Mouse (Mus musculus) thymus, postnatal 10 days (tissue): ENCODE results near the gene Gm21885.
A peak's percentile ranks its signal among the peaks of the same experiment; 100 is the strongest.

Experiments used
- DNase-seq, 2 experiments: peaks; one replicate each; pipeline ENCODE4 v3.0.0; 2021; ENCODE audit warnings: low spot score in 2 of 2

The Gm21885 gene

DNA sequence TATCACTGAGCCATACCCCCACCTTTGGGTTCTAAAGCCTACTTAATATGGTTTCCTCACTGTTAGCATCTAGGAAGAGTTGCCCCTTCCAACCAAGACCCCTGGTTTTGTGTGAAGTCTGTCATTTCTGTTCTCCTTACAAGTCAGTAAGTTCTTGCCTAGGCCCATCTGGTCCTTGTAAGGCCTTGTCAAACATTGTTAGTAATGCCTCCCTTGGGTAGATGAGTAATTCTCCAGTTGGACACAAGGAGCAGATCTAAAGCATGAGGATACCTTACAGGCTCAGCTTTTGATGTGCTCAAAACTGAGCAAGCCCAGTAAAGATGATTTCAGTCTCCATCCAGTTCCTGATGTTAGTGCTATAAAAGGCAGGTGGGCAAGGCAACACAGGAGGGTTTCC, 12.9 kb upstream of the Gm21885 start:
- no peak for DNase-seq

DNA sequence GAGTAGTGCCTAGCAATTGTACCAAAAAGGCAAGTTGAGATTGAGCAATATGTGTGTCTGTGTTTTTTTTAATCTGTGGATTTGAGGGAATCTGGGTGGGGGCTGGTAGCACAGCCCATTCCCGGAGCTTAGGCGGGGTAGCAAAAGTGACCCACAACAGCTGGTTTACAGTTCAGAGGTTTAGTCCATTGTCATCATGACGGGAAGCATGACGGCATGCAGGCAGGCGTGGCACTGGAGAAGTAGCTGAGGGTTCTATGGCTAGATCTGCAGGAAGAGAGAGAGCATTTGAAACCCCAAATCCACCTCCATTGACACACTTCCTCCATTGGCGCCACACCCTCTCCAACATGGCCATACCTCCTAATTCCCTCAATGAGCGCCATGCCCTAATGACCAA, 11.8 kb upstream of the Gm21885 start:
- no peak for DNase-seq

DNA sequence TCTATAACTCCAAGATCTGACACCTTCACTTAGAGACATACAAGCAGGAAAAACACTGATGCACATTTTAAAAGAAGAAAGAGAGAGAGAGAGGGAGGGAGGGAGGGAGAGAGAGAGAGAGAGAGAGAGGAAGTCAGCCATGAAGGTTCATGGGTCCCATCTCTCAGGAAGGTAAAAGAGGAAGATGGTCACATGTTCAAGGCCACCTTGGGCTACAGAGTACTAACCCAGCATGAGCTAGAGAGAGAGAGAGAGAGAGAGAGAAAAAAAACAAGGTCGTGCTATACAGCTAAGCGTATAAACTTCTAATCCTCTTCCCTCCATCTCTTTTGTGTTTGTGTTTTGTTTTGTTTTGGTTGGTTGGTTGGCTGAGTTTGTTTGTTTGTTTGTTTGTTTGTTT, 10.7 kb upstream of the Gm21885 start:
- DNase-seq: no peak

DNA sequence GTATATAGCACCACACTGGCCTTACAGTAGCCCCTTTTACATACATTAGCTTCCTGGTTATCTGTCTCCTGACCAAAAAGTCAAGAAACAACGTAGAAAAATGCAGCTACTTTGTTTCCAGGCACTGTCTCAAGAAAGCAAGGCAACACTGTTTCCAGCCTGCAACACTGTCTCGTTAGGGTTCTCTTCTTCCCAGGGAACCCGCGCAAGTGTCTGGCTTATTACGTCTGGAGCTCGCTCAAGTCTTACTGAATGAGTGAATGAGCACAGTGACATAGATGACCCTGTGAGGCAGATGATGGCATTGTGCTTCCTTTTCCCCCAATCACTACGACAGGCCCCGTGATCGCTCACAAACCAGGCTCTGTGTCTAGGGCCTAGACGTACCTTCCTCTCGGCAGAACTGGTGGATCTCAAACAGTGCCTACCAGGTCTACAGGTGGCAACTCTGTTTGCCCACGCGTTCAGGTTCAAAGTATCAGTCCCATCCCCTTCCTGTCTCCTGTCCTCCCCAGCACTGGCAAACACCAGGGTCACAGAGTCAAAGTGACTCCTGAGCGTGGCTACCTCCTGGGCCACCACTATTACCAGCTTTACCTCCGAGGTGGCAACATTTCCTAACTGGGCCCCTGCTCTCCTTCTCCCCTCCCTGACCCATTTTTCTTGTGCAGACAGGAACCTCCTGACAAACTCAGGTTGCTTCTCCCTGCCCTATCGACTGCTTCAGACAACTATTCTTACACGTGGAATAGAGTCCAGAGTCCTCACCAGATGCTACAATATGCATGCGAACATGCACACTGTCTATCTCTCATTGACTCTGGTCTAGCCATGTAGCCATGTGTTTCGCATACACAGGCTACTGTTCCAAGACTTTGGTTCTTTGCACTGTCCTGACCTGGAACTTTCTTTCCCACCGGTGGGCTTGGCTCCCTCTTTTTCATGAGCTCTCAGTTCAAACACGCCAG, 8.4 kb upstream of the Gm21885 start:
- DNase-seq: no peak

DNA sequence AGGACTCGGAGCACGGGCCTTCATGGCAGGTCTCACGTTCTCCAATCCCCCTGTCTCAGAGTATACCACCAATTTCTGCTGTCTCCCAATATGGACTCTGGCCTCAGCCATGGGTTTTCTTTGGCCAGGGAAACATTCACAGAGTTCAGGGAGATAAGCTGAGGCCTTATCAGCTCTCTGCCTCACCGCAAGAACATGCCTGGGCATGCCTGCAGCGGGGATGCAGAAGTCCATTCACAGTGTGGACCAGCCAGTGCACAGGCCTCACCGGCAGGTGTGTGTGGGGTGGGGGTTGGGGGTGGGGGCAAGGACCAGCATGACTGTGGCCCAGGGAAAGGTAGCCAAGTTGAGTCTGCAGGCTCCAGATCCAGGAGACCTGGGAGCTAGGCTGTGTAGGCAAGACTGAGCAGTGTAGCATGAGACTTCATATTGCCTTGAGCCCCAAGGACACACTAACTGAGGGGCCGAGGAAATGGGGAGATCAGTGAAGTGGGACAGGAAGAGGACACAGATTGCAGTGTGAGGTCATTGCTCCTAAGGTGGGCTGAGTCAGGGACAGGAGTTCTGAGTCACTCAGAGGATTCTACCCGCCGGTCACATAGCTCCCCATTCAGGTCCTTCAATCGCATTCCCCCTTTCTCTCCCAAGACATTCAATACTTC, 7.3 kb upstream of the Gm21885 start:
- DNase-seq: no peak

DNA sequence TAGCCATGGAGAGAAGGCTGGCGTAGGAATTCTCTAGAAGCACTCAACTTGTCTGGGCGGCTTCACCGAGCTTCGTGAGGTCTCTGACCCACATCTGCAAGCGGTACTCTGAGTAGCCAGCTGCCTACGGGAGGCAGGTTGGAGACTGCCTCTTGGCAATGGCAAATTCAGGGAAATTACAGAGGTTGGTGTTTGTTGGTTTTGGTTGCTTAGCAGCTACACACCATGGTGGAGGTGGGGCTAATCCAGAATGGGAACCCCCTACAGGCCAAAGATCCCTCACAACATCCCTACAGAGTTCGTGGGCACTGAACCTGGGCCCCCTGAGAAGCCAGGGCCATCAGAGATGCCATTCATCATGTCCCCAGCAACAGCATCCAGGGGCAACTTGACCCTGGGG, 6.4 kb upstream of the Gm21885 start:
- no peak for DNase-seq

DNA sequence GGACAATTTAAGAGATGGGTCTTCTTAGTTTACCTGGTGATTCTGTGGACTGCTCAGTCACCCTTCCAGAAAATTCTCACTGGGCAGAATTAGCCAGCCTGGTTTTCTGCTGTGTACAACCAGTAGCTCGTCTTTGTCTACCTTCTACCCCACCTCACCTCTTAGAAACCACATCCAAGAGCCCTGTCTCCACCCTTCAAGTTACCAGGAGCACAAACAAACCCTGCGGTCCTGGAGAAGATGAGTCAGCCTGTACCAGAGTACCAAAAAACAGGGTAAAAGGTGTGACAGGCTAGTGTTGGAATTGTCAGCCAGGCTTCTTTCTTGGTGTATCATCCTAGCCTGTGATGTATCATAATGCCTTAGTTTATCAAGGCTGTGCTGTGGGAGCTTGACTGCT, 6.0 kb upstream of the Gm21885 start:
- DNase-seq: no peak

DNA sequence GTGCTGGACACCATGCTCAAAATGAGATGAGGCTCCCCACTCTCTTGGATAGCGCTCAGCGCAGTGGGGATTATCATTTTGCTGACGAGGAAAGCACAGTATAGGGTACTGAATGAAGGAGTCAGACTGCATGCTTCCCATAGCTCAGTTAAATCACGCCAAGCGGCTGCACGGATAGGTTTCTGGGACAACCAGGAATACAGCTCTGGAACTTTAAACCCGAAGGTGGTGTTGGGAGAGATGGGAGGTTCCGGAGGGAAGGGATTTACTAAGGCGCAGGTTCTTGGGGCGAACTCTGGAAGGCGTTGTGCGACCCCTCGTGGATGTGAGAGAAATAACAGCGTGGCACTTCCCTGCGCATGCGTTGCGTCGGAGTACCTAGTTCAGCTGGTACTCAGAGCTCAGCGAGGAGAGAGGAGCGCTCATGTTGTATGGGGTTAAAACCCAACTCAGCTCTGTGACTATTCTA, 4.8 kb upstream of the Gm21885 start:
- peak; percentile 34 to 75 for DNase-seq

DNA sequence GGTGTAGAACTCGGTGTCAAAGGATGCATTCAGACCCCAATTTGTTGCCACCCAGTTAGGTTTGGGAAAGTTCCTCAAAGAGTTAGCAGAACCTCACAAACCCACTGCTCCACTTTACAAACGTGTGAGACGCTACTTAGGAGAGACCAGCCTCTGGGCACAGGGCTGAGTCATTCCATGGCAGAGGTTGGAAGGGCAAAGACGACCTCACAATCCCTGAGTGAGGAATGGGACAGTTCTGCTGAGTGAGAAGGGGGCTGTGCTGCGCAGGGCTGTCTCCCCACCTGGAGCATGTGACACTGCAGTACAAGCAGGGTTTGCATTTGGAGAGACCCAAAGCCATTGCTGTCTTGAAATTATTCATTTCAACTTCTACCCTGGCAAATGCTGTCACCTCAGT, 618 bp downstream of the Gm21885 start:
- no peak for DNase-seq

DNA sequence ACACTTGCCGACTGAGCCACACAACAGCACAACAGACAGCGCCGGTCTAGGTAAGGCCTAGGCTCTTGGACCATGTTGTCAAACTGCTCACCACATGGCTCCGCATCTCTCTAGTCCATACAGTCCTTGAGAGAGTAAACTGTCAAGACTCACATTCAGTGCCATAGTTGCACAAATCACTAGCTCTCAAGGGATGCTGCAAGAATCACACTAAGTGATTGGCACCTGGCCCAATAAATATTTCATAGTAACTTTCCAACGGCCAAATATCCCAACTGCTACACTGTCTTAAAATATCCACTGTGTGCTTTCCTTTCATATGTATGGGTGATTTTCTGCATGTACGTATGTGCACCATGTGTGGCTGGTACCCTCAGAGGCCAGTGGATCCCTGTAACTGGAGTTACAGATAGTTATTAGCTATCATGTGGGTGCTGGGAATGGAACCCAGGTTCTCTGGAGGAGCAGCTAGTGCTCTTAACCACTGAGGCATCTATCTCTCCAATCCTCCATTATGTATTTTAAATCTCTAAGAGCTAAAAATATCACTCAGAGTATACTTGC, 1.9 kb downstream of the Gm21885 start:
- no peak for DNase-seq

DNA sequence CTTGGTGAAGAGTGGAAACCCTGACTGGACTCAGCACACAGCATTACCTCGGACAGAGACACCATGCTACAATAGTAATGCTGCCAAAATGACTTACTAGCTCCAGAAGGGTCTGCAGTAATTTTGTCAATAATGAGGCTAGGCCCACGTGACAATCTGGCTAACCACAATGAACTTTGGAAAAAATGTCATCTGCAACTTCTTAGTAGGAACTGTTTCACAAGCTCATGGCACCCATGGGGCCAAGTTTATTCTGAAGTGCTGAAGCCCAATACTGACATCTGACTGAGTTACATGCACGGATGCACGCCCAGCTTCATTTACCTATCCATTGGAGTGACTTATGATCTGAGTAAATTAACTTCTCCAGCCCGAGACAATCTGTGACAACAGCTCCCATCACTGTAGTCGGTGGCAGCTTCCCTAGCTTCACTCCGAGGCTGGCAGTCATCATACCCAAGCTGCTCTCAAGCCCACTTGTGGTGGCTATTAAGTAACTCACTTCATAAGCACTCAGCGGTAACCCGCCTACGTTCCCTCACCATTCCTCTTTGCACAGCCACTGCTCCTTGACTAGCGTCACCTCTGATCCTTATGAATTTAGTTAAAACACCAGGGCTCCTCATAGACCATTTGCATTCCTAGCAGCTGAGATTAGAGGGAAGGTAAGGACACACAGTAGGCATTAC, 4.4 kb downstream of the Gm21885 start:
- DNase-seq: no peak

DNA sequence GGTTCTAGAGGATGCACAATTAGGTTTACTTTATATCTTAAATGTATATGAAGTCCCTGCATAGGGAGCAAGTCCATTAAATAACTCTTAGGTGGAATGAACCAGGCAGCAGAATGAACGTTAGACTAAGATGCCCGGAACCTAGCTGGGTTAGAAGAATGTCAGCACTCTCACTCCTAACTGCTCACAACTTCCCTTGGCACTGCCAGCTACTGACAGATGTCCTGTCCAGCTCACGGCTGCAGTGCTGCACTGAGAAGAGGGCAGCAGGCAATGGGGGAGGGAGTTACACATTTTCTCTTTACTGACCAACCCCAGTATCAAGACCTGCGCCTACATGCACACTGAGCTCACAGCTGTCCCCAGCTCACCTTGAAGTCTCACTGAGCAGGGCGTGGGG, 5.4 kb downstream of the Gm21885 start:
- no peak for DNase-seq

DNA sequence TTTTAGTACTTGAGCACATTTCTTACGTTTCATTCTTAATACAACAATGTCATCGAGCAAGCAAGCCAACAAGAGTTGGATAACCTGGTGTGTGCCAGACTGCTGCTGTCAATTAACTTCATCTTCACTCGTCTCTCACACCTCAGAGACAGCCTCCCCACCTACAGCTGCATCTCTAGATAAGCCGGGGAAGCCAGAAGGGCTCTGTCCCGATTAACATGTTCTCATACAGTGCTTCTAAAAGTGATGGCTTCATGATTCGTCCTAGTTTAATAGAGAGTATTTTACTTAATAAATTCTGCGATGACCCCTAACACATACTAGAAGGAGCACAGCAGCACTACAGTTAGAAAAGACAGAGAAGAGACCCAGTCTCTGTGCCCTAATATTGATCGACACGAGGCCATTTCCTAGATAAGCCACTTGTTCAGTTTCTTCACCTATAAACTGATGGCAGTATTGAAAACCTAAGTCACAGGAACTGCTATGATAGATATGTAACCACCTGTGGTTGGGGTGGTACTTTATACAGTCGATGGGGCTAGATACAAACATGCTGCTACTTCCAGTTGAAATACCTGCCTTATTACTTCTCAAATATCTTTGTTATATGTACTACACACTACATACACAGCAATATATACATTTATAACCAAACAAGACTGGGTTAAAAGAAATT, 8.5 kb downstream of the Gm21885 start:
- no peak for DNase-seq

DNA sequence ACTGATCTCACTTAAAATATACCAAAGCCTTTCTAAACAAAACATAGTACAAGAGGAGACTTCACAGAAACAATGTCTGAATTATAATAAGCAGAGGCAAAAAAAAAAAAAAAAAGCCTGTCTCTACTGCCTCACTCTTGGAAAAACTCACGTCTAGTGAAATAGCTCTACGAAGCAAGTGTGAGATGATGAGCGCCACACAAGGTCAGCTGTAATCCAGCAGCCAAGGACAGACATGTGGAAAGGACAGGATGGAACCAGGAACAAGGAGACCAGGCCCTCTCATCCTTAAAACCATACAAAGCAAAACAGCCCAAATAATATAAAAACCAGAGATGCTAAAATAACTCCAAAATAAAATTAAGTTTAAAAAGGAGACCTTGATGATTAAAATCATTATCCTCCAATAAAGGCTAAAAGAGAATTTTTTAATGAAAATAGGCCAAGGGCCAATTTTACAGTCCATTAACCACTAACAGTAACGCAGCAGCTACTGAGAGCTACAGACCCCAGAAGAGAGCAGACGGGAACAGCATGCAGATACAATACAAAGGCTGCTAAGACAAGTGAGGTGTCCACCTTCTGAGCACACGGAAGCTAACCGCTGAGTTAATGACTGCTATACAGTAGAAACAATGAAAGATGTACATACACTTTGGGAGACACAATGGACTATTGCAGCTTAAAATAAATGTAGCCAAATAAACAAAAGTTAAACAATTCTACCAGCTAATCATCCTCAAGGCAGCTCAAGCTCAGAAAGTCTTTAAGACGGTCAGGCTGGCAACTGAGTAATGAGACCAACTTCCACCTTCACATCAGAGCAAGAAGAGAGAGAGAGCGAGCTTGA, 13.5 kb downstream of the Gm21885 start:
- DNase-seq: no peak

DNA sequence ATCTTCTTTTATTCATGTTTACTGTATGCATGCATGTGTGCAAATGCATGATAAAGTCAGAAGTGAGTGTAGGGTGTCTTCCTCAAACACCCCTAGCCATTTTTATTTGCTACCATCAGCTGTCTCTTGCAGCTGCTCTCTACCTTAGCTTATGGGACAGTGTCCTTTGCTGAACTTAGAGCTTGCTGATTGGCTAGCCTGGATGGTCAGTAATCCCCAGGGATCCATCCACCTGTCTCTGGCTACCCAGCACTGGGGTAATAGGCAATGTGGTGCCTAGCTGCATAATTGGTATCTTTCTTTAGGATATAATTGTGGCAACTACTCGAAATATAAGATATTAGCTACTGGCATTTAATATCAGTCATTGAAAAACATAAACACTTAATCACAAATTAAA, 31.1 kb downstream of the Gm21885 start:
- no peak for DNase-seq

DNA sequence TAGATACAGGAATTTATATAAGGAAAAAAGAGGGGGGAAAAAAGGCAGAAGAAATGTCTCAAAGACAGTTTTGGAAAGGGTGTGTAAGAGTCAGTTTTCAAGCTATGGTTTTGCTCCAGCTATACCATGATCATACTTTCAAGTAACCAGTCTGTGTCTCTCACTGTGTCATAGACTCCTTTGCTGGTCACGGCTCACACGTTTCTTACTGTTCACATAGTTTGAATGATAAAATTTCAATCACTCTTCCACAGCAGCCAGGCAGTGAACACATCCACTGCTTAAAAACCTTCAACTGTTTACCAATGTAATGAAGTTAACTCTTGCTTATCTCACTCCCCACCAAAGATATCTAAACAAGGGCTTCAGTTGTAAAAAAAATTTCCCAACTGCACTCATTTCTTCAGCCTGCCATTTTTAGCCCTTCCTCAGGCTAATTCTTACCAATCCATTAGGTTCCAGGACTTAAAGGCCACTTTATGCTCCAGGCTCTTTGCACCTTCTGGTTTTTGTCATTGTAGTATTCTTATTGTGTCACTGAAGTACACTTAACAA, 32.5 kb downstream of the Gm21885 start:
- DNase-seq: no peak

DNA sequence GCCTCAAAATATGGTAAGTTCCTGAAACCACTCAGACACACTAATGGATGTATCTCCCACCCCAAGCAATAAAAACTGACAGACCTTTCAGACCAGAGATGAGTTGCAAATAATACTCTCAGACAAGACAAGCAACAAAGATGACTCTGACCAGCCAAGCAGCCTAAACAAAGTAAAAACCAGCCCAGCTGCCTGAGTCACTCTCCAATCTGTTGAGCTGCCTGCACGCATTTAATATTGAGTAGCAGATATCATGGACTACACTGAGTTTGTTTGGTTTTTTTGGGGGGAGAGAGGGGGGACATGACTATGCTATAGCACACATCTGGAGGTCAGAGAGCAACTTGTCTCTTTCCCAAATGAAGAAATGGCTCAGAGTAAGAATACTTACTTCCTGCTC, 33.6 kb downstream of the Gm21885 start:
- DNase-seq: no peak

DNA sequence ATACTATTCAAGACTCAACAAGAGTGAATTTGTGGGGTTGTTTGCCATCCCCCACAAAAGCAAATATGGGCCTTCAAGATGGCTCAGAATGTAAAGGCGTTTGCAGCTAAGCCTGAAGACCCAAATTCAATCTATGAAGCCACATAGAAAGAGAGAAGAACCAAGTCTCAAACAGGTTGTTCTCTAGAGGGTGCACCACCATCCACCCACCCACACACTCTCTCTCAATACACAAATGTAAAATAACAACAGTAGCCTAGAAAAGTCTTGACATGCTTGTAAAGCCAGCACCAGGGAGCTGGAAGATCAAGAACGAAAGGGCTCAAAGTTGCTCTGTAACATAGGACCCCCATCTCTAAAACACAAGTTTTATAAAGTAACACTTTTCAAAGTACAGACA, 34.9 kb downstream of the Gm21885 start:
- DNase-seq: no peak

DNA sequence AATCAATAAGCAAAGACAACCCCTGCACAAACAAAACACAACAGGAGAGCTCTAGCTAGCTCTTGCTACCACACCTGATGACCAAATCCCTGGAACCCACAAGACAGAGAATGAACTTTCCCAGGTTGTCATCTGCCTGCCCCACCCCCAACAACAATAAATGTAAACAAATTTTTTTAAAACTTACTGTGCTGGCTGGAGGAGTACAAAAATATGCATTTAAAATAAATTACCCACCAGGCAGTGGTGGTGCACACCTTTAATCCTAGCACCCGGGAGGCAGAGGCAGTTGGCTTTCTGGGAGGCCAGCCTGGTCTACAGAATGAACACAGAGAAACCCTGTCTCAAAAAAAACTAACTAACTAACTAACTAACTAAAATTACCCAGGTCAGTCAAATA, 35.3 kb downstream of the Gm21885 start:
- DNase-seq: no peak

DNA sequence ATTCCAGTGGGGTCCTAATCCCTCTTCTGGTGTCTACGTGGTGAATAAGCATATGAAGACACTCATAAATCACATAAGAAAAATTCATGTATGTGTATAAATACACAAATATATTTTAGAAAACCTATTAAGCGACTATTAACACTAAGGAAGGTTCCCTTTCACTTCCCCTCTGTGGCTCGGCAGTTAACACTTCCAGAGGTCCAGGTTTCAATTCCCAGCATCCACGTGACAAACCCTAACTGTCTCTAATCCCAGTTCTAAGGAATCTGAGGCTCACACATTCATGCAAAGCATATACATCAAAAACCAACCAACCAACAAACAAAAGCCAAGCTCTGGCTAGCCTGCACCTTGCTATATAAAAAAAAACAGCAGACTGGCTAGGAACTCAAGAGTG, 35.8 kb downstream of the Gm21885 start:
- no peak for DNase-seq
